Mouse (Mus musculus) left cerebral cortex, adult 8-10 months (tissue): ENCODE results near the gene Nova2. TPM values are rescaled to one million over a fixed set of nuclear protein-coding genes. Genes with fewer than 3 reads are reported as not detected.

Experiments used
- DNase-seq, 2 experiments: peaks; one replicate each; pipeline ENCODE4 v3.0.0; 2022; ENCODE audit warnings: low spot score in 2 of 2
- total RNA-seq, 4 experiments: library from RNA; stranded (reverse); gene quantifications; 2 replicates each; pipeline ENCODE4 v1.2.4; 2022

The Nova2 gene
- total RNA-seq, 4 experiments from 2014 or later, result 67.1 to 75.1 (median 69.9) TPM

DNA sequence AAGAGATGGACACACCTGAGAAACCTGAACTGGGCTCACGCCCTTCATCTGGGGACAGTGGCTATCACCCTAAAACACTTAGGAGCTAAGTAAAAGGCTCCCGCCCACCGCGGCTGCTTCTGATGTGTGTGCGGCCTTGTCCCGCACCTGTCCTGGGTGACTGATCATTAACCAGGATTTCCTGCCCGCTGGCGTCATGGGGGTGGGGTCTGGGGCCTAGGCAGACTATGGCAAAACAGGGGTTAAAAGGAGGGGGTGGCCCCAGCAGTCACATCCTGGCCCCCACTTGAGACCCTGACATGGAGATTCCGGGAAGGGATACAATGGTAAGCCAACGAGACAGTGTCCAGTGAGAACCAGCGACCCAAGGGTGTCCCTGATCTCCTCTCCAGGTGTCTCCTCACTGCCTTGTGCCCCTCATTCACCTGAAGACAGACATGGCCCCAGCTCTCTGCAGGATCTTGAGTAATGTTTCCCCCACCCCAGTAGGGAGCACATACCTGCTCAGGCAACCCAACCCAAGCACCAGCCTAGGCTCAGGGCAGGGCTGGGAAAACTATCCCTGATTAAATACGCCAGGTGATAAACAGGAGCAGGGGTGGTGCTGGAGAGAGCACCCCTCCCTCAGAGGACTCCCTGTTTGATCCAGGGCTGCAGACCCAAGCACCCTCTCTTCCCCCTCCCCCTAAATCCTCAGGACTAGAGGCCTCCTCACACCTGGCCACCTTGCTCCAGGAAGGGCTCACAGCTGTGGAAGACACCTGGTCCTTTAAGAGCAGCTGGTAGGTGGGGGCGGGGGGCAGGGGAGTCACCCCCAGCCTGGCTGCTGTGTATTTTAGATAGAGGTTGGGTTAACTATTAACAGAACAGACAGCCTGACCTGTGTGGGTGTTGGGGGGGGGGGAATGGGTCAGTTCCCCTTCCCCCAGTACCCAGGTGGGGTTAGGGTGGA, 81.6 kb downstream of the Nova2 start:
- DNase-seq, result no peak

DNA sequence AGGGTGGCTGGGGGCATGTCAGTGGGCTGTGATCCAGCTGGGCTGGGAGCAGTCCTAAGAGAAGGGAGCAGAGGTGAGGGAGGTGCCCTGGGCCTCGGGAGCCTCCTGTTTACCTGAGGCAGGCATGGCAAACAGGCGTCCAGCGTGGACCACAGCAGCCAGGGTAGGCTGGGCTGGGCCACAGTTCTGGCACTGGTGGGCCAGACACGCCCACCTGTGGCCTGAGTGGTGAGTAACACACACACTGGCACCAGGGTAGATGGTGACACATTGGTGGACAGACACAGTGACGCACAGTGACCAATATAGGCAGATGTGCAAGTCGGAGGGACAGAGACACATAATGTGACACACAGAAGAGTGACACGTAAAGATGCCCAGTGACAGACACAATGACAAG, 84.9 kb downstream of the Nova2 start:
- no peak for DNase-seq

DNA sequence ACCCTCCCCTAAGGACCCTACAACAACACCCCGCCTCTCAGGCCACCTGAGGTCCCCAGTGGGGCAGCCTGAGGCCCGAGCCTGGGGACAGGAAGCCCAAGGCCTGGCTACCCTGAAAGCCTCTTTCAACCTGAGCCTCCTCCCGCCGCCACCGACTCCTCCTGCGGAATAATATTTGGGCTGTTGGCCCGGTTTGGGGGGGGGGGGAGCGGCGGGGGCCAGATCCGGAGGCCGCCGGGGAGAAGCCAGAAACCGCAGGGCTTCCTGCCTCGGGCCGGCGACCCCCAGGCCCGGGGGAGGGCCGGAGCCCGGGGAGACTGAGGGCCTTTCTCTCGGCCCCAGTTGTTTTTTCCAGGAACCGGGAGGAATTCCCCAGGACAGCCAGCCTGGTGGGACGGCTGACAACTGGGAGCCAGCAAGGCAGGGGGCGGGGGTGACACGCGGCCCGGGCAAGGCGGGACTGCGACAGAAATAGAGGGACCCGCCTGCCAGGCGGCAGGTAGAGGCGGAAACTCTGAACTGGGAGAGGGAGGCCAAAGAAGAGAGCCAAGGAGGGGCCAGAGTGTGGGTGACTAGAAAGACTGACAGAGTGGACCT, 86.4 kb downstream of the Nova2 start:
- no peak for DNase-seq

DNA sequence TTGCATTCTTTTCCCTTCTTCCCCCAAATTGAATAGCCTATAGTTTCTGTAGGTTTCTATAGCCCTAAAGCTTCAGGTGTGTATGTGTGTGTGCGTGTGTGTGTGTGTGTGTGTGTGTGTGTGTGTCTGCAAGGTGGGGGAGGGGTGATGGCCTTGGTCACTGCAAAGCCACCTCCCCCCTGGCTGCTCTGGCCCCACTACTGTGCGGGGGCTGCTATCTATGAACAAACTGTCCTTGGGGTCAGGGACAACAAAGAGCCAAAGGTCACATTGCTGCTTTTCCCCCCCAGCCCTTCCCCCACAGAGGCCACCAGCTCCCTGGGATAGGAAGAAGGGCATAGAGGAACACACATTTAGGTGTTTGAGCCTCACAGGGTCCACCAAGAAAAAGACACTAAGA, 87.2 kb downstream of the Nova2 start:
- no peak for DNase-seq

DNA sequence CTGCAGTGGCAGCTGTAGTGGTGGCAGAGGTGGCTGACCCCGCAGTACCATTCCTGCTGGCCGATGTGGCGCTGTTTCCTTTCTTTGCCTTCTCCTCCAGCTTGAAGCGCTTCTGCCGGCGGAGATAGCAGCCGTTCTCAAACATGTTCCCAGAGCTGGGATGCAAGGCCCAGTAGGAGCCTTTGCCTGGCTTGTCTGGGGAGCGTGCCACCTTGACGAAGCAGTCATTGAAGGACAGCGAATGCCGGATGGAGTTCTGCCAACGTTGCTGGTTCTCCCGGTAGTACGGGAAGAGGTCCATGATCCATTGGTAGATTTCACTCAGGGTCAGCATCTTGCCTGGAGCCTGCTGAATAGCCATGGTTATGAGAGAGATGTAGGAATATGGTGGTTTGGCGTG, 88.8 kb downstream of the Nova2 start:
- no peak for DNase-seq

Other genes starting within 250 kb of the Nova2 start
- under 1 TPM in 1 of 4 experiments, not detected in 3; 0.26 TPM for gene Psg20, start 239.7 kb upstream of the Nova2 start, total RNA-seq
- gene Psg22, start 207.8 kb upstream of the Nova2 start, total RNA-seq, result not detected
- gene Psg19, start 127.4 kb upstream of the Nova2 start, total RNA-seq, result not detected
- gene Psg17, start 104.3 kb upstream of the Nova2 start, total RNA-seq, result not detected
- gene Mill2, start 85.9 kb upstream of the Nova2 start, total RNA-seq, result 1 to 10 TPM; 1.5 to 2.2 (median 1.9) TPM
- 10 to 100 TPM in 3 of 4 experiments, 1 to 10 TPM in 1; 9.4 to 15.3 (median 12.8) TPM for gene Pglyrp1, start 54.6 kb upstream of the Nova2 start, total RNA-seq
- 10 to 100 TPM; 11.5 to 12.8 (median 12.2) TPM for gene Ccdc61, start 15.5 kb upstream of the Nova2 start, total RNA-seq
- gene Nanos2, start 61.5 kb downstream of the Nova2 start, total RNA-seq, result 1 to 10 TPM in 2 of 4 experiments, under 1 TPM in 2; 0.53 to 1.3 (median 1.0) TPM
- gene Mypop, start 65.4 kb downstream of the Nova2 start, total RNA-seq, result 10 to 100 TPM; 54.2 to 60.5 (median 57.6) TPM
- gene Irf2bp1, start 78.2 kb downstream of the Nova2 start, total RNA-seq, result 10 to 100 TPM; 51.2 to 54.1 (median 53.2) TPM
- not detected for gene Foxa3, start 97.7 kb downstream of the Nova2 start, total RNA-seq
- gene Sympk, start 98.5 kb downstream of the Nova2 start, total RNA-seq, result 100 to 1,000 TPM; 104 to 113 (median 111) TPM
- under 1 TPM in 3 of 4 experiments, not detected in 1; 0.24 to 0.79 (median 0.32) TPM for gene Rsph6a, start 128.8 kb downstream of the Nova2 start, total RNA-seq
- gene Dmwd, start 150.3 kb downstream of the Nova2 start, total RNA-seq, result 100 to 1,000 TPM; 139 to 148 (median 143) TPM
- gene Dmpk, start 158.0 kb downstream of the Nova2 start, total RNA-seq, result 10 to 100 TPM; 25.0 to 39.7 (median 31.6) TPM
- gene Six5, start 168.7 kb downstream of the Nova2 start, total RNA-seq, result 1 to 10 TPM; 2.0 to 2.5 (median 2.3) TPM
- gene Gm4969, start 192.5 kb downstream of the Nova2 start, total RNA-seq, result under 1 TPM in 3 of 4 experiments, not detected in 1; 0.37 to 0.68 (median 0.48) TPM
- gene Fbxo46, start 194.0 kb downstream of the Nova2 start, total RNA-seq, result 10 to 100 TPM; 13.2 to 15.7 (median 14.2) TPM
- gene Qpctl, start 223.4 kb downstream of the Nova2 start, total RNA-seq, result 10 to 100 TPM; 16.5 to 19.2 (median 18.6) TPM
- gene Snrpd2, start 223.8 kb downstream of the Nova2 start, total RNA-seq, result 10 to 100 TPM; 73.5 to 79.4 (median 76.1) TPM
- 1 to 10 TPM; 1.2 to 2.5 (median 1.5) TPM for gene Gipr, start 240.2 kb downstream of the Nova2 start, total RNA-seq